In the genomic region with DNA sequence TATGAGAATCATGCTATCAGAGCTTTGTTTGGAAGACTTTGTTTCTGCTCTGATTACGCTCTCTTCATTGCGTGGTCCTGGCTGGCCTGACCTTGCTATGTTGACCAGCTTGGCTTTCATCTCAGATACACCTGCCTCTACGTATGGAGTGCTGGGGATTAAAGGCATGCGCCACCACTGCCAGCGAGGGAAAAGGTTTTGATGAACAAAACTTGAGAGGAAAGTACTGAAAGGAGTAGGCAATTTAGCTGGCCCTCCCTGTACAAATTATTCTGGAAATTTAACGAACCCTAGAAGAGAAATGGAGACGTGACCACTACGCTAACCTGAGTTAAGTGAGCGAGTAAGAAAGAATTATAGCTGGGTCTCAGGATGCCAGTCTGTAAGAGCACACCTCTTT, we compare ENCODE assay signal across 8 mouse cellular contexts. TPM values are rescaled to one million over a fixed set of nuclear protein-coding genes. Genes with fewer than 3 reads are reported as not detected.
A peak's percentile ranks its signal among the peaks of the same experiment; 100 is the strongest.
DNase-seq lines count a peak whose midpoint lies in the region; ATAC-seq lines count a peak whose summit lies in the region.

No protein-coding gene starts in this region.

- DNase-seq in kidney, adult 18-20 months = no peak
- no peak for DNase-seq in forebrain, embryonic 10.5 days (ENCODE audit: extremely low spot score, low spot score)
- peak; percentile 21 for DNase-seq in neural tube, embryonic 10.5 days (ENCODE audit: extremely low spot score, low spot score)
- no peak for DNase-seq in layer of hippocampus, postnatal 25 days (ENCODE audit: extremely low spot score in 1 of 2, low spot score in 1 of 2)
- no peak for DNase-seq in frontal cortex, adult 2 months (ENCODE audit: extremely low spot score in 1 of 2, low spot score in 1 of 2)
- DNase-seq in urinary bladder, postnatal 14 days (ENCODE audit: low spot score) = no peak

- 35% methylated on average over 9 of the region's 9 CpGs for WGBS in kidney, embryonic 15.5 days
- WGBS in forebrain, embryonic 10.5 days = 40% methylated on average over 9 of the region's 9 CpGs
- WGBS in intestine, embryonic 16.5 days = 59% methylated on average over 9 of the region's 9 CpGs

- ATAC-seq in kidney, embryonic 15.5 days (replicated peaks; ENCODE audit: low FRiP score) = no peak
- no peak for ATAC-seq in intestine, embryonic 16.5 days

- peak overlapping the region; percentile 96 for H3K4me3 ChIP-seq in kidney, embryonic 15.5 days (replicated peaks)
- peak overlapping the region; percentile 92 for H3K4me3 ChIP-seq in forebrain, embryonic 10.5 days
- H3K4me3 ChIP-seq in intestine, embryonic 16.5 days (ENCODE audit: low read length) = peak overlapping the region; percentile 88; the same call in 1 of the 2 replicates

- H3K4me1 ChIP-seq in kidney, embryonic 15.5 days = peaks cover 22% of the 10 kb centered on the region
- H3K4me1 ChIP-seq in forebrain, embryonic 10.5 days = peaks cover 28% of the 10 kb centered on the region
- H3K4me1 ChIP-seq in intestine, embryonic 16.5 days (ENCODE audit: control insufficient read depth, insufficient read depth, low read length) = peaks cover 7% of the 10 kb centered on the region

- H3K9ac ChIP-seq in kidney, embryonic 15.5 days = no peak overlapping the region
- no peak overlapping the region for H3K9ac ChIP-seq in intestine, embryonic 16.5 days (ENCODE audit: low read depth, low read length)

- no peaks in the 10 kb centered on the region for H3K9me3 ChIP-seq in kidney, embryonic 15.5 days (replicated peaks)
- H3K9me3 ChIP-seq in forebrain, embryonic 10.5 days = no peaks in the 10 kb centered on the region
- no peaks in the 10 kb centered on the region for H3K9me3 ChIP-seq in intestine, embryonic 16.5 days (ENCODE audit: control insufficient read depth, low read length)

- peak overlapping the region; percentile 66 for H3K4me2 ChIP-seq in kidney, embryonic 15.5 days
- H3K4me2 ChIP-seq in intestine, embryonic 16.5 days (ENCODE audit: low read depth, low read length) = peak overlapping the region; percentile 85; the same call in 1 of the 2 replicates

- H3K27ac ChIP-seq in kidney, embryonic 15.5 days = peak overlapping the region; percentile 98
- peak overlapping the region; percentile 96 for H3K27ac ChIP-seq in forebrain, embryonic 10.5 days
- peak overlapping the region; percentile 99 for H3K27ac ChIP-seq in intestine, embryonic 16.5 days (ENCODE audit: low read length)

- no peaks in the 10 kb centered on the region for H3K36me3 ChIP-seq in kidney, embryonic 15.5 days
- no peaks in the 10 kb centered on the region for H3K36me3 ChIP-seq in forebrain, embryonic 10.5 days (replicated peaks)
- no peaks in the 10 kb centered on the region for H3K36me3 ChIP-seq in intestine, embryonic 16.5 days (ENCODE audit: control insufficient read depth, insufficient read depth, low read length)

- 0 out of 2 replicates have a peak, but pooled peaks cover 3% of the 10 kb centered on the region for H3K27me3 ChIP-seq in kidney, embryonic 15.5 days
- peaks cover 13% of the 10 kb centered on the region for H3K27me3 ChIP-seq in forebrain, embryonic 10.5 days (ENCODE audit: poor library complexity, severe bottlenecking)
- H3K27me3 ChIP-seq in intestine, embryonic 16.5 days (replicated peaks; ENCODE audit: control insufficient read depth, insufficient read depth, low read length) = no peaks in the 10 kb centered on the region

RNA-seq across cellular contexts. Expression of a gene that starts 1.0 kb away (rescaled TPM):
- 161 and 167 TPM in 2 replicates for polyA plus RNA-seq in kidney, embryonic 15.5 days (2015; fragmentation: Nextera tagmentation; extraction: Ambion mirVana)
- 136 and 141 TPM in 2 replicates for polyA plus RNA-seq in forebrain, embryonic 10.5 days (2016; fragmentation: Nextera tagmentation; extraction: Ambion mirVana)
- polyA plus RNA-seq in intestine, embryonic 16.5 days (2015; fragmentation: Nextera tagmentation; extraction: Ambion mirVana) = 157 and 163 TPM in 2 replicates
- total RNA-seq in layer of hippocampus, postnatal 25 days (2021) = 10 to 100 TPM; 67.4 to 70.2 TPM
- polyA plus RNA-seq in frontal cortex, adult 2 months (2012; rRNA removed) = 68.3 and 70.7 TPM in 2 replicates

RNA-seq across cellular contexts. Expression of a gene that starts 54.3 kb away (rescaled TPM):
- polyA plus RNA-seq in kidney, embryonic 15.5 days (2015; fragmentation: Nextera tagmentation; extraction: Ambion mirVana) = 65.3 and 69.0 TPM in 2 replicates
- 113 and 116 TPM in 2 replicates for polyA plus RNA-seq in forebrain, embryonic 10.5 days (2016; fragmentation: Nextera tagmentation; extraction: Ambion mirVana)
- 42.0 and 48.8 TPM in 2 replicates for polyA plus RNA-seq in intestine, embryonic 16.5 days (2015; fragmentation: Nextera tagmentation; extraction: Ambion mirVana)
- 10 to 100 TPM; 17.6 to 20.4 TPM for total RNA-seq in layer of hippocampus, postnatal 25 days (2021)
- polyA plus RNA-seq in frontal cortex, adult 2 months (2012; rRNA removed) = 16.0 and 17.8 TPM in 2 replicates
